Mouse (Mus musculus) ES-Bruce4 (cell line): ENCODE measurements around the gene Plcd3.

Experiments
- CTCF ChIP-seq: IDR thresholded peaks from one replicate; pipeline ENCODE4 v1.8.1; 2011; ENCODE audit warnings: low read depth, low read length
- EP300 ChIP-seq: IDR thresholded peaks from 2 replicates; pipeline ENCODE4 v1.6.1; 2011; ENCODE audit warnings: low read depth, low read length; ENCODE audit not compliant: insufficient read depth

GRCm38 (mm10) chr11:103133456-103134185, 32.2 kb upstream of the Plcd3 start:
- TF ChIP-seq CTCF (no peak), EP300 (no peak)
